Mouse (Mus musculus): Measurements from ENCODE around the gene Scube1.

DNA sequence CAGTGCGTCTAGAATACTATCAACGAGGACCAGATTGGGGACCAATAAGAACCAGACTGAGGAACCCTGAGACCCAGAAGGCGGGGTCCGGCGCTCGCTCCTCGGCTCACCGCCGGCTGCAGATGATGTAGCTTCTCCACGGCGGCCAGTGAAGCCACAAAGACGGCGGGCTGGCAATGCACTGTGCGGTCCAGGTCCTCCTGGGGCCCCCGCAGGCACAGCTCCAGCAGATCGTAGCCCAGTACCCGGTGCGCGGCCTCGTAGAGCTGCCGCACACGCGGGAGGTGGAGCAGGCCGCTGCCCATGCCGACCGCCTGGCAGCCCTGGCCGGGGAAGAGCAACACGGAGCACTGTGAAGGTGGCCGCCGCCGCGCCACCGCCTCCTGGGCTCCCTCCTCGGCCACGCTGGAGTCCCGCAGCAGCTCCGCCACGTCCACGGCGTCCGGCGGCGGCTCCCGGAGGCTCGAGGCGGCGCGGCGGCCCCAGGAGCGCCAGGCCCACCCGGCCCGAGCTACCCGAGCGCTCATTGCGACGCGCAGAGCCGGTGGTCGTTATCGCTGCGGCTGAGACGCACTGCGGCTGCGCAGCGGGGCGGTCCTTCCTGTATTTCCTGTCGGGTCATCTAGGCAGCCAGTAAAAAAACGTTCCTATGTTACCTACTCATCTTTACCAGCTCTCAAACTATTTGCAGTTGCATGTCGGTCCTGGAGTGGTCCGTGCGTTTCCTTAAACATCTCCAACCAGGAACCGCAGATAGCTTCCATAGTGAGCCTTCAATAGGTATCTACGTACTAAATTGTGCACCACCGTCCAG is 169.5 kb downstream of the Scube1 start:
- TF ChIP-seq POLR2A (IDR thresholded peaks at IDR 0.05; ENCODE audit: low read depth, low read length) (peak; percentile 70), CTCF (IDR thresholded peaks at IDR 0.05; ENCODE audit: extremely low read depth, insufficient read length, insufficient replicate concordance, low read depth, low read length) (no peak)
